Mouse (Mus musculus): ENCODE measurements around the gene Rab20.

- TF ChIP-seq CHD2 (IDR thresholded peaks at IDR 0.05; ENCODE audit: low read depth, low read length) (no peak), ZNF384 (IDR thresholded peaks at IDR 0.05; ENCODE audit: low read depth, low read length) (no peak)
These were observed at the start of gene Rab20 for GRCm38 (mm10) chr8:11477811-11478761.

Data from ES-E14 (cell line).